Mouse (Mus musculus) kidney, adult 18-20 months (tissue): ENCODE results near the gene Pcp2.

Source experiments
- DNase-seq: peaks from one replicate; pipeline ENCODE4 v3.0.0; 2021

The Pcp2 gene

DNA sequence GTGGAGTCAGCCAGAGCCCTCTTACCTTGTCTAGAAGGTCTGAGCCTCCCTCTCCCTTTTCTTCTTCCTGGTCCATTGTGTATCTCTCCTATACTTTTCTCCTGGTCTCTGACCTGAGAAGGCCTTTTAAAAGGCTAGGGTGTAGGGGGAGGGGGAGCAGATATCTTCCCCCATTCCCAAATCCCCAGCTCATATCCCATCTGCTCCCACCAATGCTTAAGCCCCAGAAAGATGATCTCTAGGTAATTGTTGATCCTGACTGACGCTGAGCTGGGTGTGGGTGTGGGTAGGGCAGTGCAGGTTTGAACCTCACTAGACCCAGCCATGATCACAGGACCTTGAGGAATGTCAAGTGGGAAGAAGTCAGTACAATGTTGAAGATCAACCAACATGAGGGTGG, at the start of gene Pcp2:
Gene Pcp2 (minus strand): TSS at position 101 of the 400 bp plus-strand sequence.
- no peak for DNase-seq

DNA sequence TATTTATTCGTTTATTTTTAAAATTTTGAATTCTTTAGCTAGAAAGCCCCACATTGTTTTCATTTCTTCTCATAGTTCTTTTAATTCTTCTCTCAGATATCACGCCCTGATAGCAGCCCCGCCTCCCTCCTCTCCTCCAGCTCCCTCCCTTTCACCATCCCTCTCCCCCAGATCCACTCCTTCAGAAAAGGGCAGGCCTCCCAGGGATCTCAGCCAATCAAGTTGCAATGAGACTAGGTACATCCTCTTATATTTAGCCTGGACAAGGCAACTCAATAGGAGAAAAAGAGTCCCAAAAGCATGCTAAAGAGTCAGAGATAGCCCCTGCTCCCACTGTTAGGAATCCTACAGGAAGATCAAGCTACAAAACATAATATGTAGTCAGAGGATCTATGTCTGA, 49.3 kb upstream of the Pcp2 start:
- no peak for DNase-seq

DNA sequence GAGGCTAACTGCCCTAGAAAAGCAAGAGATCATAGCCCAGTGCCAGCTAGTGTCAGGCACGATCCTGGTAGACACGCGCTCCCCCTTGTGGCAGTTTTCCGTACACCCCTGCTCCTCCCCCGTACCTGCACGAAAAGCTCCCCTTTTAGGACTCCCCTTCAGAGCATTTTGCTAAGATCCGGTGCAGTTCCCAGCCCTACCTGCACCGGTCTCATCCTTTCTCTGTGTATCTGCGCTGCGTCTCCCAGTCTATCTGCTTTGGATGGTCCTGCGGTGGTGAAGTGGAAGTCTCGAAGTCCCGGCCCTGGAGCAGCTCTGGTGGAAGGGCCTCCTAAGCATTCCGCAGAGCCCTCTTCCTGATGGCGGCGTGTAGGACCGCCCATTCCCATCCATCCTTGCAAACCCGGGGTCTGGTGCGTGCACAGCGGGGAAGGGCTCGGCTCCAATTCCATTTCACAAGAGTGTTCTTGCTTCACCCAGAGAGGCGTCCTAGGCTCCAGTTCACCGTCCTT, 46.7 kb upstream of the Pcp2 start, which contains the start of gene Fcor:
Gene Fcor (minus strand): TSS at position 383 of the 512 bp plus-strand sequence.
- peak; percentile 90 for DNase-seq

DNA sequence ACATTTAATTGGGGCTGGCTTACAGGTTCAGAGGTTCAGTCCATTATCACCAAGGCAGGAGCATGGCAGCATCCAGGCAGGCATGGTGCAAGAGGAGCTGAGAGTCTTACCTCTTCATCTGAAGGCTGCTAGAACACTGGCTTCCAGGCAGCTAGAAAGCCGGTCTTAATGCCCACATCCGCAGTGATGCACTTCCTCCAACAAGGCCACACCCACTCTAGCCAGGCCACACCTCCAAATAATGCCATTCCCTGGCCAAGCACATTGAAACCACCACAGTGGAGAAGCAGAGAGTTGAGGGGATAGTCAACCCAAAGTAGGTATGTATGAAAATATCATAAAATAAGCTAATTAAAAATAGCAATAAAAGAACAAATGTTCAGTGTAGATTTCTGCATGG, 45.0 kb upstream of the Pcp2 start:
- DNase-seq = no peak

DNA sequence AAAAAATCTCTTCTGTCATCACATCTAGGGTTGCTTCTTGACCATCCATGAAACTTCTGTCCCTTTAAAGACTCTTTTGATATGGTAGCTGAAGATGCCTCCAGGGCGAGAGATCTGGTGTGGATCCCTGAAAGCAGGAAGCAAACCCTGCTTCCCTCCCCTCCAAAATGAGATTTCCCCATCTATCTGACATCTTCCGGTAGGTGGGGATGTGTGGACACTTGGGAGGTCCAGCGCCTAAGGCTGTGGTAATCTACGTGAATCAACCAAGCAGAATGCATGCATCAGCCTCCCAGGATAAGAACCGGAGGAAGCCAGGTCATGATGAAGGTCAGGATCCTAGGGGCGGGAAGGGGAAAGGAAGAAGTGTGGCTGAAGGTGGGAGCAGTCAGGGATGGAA, 40.2 kb upstream of the Pcp2 start, which contains the start of gene Mcemp1:
Gene Mcemp1 (plus strand): TSS at position 248 of the 400 bp plus-strand sequence.
- no peak for DNase-seq

DNA sequence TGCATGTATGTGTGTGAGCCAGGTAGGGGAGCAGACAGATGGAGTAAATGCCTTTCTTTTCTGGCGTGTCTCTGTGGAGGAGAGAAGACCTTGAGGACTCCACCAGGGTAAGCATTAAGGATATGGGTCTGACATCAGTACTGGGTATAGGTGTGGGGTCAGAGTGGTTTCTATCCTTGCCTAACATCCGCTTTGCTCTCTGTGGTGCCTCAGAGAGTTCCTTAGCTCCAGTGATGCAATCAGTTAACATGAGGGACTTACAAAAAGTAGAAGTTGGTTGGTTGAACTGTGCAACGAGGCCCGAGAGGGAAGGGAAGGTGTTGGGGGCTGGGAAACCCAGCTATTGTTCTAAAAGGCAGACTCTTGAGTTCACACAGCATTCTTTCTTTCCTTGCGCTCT, 39.1 kb upstream of the Pcp2 start:
- no peak for DNase-seq

DNA sequence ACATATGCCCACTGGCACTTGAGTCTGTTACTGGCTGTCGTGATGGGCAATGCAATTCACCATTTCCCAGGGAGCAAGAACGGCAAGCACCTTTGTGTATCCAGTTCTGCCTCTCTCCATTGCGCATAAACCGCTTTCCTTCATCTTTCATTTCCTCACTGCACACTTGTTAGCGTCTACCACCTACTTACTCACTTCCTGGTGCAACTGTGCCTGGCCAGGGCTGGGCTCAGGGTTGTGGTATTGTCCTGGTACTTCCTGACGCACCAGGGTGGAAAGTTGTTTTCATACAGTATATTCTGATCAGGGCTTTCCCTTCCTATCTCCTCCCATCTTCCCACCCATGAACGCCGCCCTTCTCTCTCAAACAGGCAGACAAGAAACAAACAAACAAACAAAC, 35.5 kb upstream of the Pcp2 start:
- DNase-seq = no peak

DNA sequence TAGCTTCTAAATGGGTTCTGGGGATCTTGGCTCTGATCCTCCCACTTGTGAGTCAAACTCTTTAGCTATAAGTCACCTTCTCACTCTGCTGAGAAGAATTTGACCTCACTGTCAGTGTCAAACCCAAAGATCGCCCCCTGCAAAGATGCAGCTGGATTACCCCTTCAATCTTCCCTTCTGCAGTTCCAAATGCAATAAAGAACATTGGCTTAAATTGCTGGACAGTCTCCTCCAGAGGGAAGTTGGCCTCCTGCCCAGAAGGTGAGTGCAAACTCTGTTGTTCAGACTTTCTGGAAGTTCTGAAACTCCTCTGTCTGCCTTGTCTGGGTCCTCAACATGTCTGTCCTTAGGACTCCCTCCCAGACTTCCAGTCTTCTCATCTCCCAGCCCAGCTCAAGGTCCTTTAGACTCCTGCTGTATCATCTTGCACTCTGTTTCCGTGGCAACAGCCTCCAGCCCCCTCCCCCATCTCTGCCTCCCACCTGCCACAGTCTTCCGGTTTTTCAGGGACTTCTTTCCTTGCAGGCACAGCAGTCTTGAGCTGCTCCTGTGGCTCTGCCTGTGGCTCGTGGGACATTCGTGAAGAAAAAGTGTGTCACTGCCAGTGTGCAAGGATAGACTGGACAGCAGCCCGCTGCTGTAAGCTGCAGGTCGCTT, 31.5 kb upstream of the Pcp2 start:
- no peak for DNase-seq

DNA sequence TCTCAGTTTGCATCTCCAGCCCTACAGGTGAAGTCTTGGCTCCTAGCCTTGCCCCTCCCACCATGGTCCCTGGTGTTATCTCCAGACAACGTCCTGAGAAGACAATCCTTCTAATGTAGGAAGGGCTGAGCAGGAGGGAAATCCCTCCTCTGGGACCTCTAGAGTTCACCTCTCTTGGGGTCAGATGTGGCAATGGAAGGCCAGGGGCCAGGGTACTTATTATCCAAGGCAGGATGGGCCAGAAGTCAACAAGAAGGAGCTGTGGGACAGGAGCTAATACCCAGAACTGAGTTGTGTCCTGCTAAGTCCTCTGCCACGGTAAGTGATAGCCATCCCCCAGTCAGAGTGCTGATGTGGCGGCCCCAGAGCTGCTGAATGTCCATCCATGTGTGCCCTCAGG, 30.2 kb upstream of the Pcp2 start, which contains the start of gene Retn:
Gene Retn (plus strand): TSS at position 245 of the 400 bp plus-strand sequence.
- no peak for DNase-seq

DNA sequence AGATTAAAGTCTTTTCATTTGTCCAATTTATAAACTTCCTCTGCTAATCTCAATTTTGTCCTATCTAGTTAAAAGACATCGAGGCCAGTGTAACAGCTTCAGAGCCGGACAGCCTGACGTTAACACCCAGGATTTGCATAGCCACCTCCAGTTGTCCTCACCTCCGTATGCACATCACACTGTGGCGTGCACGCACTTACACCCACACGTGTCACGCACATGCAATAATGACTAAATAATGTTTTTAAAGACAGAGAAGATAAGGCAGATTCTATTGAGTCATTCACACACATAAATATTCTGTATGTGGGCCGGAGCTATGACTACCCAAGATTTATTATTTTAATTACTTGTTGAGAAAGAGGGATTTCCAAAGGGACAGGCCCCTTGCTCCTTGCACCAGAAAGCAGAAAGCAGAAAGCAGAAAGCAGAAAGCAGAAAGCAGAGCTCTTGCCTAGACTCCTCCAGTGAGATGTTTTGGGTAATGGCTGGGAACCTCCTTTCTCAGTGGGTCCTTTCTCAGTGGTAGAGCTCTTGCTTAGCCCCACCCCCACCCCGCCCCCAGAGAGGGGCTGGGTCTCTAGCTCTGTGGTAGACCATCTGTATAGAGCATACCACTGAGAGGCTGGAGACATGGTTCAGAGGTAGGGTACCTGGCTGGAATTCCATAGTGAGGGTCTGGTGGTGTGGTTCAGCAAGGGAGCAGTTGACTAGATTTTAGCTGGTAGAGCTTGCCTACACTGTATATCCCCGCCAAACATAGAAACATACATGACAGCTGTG, 29.6 kb upstream of the Pcp2 start:
- DNase-seq = no peak

DNA sequence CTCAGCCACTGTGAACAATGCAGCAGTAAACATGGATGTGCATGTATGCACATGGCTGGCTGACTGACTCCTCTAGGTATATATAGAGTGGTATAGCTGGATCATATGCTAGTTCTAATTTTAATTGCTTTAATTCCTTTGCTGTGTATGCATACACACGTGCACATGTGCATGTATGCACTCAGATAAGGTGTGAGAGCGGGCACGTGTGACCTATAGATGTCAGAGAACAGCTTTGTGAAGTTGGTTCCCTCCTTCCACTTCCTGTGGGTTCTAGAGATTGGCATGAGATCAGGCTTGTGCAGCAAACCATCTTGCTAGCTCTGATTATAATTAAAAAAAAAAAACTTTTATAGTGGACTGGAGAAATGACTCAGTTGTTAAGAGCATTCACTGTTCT, 27.5 kb upstream of the Pcp2 start:
- DNase-seq = no peak

DNA sequence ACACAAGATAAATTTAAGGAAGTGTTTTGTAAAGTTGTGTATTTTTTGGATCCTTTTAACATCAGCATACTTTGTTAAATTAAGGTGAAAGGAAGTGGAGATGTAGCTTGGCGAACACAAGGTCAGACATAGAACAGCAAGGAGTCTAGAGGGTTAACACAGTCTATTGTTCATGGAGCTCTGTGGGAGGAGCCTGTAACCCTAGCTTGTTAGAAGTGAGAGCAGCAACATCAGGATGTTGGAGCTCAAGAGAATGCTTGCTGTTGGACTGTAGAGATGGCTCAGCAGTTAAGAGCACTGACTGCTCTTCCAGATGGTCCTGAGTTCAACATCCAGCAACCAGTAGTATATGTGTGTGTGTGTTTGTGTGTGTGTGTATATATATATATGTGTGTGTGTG, 23.6 kb upstream of the Pcp2 start:
- no peak for DNase-seq

DNA sequence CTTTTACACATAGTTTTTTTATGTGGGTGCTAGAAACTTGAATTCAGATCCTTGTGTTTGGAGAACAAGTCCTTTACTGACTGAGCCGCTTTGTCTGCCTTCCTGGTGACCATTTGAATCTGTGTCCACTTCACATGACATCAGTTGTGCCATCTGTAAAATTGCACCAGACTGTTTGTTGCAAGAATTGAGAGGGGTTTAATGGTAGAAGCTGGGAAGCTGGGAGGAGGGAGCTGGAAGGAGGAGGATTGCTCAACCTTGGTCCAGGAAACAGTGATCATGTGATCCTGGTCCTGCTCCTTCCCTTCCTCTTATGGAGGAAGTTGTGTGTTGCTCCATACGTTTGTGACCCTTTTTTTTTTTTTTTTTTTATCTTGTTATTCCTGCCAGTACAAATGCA, 22.9 kb upstream of the Pcp2 start:
- DNase-seq = no peak

DNA sequence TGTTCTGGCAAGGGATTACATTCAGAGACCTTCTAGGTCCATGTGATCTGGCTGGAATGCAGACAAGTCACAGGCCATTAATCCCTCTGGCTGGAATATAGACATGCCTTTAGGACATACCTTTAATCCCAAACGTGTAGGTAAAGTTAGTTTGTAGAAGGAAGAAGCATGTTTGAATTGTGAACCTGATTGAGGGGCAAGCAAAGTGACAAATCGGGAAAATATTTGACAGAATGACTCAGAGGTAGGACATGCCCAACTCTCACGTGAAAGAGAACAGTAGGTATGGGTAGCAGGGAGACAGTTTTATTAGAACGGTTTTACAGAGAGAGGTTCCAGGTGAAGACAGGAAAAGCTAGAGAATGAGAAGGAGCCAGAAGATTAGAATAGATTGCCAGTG, 22.2 kb upstream of the Pcp2 start:
- no peak for DNase-seq

DNA sequence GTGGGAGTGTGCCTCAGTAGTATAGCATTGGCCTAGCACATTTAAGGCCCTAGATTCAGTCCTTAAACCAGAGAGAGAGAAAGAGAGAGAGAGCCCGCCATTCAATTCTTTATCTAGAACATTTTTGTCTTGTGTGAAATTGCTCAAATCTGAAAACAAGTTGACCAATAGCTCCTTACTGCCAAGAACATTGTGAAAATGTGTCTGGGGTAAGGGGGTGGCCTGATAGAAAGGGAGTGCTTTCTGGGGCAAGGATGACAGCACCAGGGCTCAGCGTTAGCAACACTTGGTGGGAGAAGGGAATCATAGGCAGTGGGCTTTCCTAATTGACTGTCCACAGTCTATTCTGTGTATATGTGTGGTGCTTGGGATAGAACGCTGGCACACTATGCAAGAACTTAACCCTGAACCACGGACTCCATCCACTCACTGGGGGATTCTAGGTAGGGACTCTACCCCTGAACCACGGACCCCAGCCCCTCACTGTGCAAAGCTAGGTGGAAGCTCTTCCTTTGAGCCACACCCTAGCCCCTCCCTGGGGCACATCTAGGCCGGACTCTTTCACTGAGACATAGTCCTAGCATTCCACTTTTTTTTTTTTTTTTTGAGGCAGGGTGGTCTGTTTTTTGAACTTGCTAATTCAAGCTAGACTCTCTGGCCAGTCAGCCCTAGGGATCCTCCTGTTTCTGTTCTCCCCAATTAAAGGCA, 21.6 kb upstream of the Pcp2 start:
- DNase-seq = no peak

DNA sequence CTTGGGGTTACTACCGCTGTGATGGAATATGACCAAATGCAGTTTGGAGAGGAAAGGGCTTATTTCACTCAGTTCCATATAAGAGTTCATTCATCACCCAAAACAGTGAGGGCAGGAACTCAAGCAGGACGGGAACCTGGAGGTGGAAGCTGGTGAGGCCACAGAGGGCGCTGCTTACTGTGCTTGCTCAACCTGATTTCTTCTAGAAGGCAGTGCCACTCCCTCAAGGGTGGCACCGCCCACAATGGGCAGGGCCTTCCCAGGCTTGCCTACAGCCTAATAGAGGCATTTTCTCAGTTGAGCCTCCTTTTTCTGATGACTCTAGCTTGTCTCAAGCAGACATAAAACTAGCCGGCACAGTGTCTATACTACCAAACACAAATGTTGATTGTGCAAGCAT, 20.5 kb upstream of the Pcp2 start:
- DNase-seq = peak; percentile 60

DNA sequence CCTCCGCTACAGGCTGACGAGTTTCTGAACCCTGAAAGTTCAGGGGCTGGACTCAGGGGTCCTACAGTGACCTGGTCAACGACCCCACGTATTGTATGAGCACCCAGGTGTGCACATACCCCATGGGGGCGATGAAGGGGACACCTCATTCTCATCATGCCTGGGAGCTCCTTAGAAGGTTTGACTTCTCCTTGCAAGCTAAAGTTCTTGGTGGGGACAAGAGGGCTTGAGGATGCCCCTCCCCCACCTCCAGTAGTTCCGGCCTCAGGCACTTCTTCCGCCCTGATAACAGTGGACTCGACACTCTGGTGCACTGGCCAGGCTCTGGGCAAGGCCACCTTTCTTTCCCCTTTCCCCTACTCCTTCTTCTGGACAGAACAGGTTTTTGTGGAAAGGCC, 6.1 kb upstream of the Pcp2 start:
- DNase-seq = no peak

DNA sequence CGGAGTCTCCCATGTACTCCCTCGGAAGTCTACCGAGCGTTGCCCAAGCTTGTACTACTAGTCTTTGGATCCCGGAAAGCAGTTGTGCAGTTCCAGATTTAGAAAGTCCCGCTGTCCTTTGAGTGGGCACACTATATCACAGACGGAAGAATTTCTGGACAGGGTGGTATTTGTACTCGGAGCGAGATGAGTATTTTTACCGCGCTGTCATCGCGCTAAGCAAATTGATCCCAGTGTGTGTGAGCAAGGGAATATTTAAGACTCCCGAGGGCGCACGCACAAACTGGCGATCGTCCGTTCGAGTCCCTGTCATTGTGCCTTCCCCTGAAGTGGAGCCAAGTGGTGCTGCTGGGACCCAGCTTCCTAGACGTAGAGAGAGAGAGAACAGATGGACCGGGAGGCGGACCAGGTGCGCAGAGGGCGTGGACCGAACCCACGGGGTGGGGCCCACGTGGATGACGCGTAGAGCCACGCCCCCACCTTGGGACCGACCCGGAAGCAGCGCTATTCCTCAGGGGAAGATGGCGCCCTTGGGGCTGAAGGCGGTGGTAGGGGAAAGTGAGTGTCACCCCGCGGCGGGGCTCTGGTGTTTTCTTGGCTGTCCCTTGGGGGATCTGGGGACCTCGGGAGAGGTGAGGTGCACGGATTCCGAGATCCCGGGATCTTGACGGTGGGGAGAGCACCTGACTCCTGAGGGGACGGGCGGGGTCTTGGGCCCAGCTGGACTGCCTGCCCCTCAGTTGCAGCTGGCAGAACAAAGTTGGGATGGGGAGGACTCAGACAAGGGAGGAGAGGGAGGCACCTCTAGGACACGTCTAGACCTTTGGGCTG, 5.5 kb upstream of the Pcp2 start, which contains the start of gene Stxbp2:
Gene Stxbp2 (plus strand): TSS at position 309 of the 831 bp plus-strand sequence.
- DNase-seq = peak; percentile 87

DNA sequence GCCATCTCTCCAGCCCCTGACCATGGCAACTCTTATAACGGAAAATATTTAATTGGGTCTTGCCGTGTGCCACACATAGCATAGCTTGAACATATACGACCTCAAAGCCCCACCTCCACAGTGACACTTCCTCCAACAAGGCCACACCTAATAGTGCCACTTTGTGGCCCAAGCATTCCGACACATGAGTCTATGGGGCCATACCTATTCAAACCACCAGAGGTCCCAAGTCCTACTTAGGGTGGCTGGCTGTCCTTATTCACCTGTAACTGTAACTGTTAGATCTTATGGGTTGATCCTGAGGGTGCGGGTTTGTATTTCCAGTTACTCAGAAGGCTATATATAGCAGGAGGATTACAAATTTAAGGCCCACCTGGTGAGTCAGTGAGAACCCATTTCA, 2.7 kb upstream of the Pcp2 start:
- DNase-seq = peak; percentile 49

DNA sequence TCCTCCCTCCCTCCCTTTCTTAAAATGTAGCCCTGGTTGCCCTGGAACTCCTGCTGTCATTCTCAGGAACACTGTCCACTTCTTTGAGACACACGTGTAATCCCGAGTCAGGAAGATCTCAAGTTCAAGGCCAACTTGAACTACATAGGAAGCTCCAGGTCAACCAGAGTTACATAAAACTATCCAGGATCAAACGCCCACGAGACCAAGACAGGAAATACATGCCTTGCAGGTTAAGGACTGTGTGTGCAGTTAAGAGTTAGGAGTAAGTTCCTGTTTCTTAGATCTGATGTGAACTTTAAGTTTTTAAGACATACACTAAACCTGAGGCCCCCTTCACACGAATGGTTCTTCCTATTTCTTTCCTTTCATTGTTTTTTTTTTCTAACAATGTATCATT, 1.6 kb upstream of the Pcp2 start:
- DNase-seq = no peak

DNA sequence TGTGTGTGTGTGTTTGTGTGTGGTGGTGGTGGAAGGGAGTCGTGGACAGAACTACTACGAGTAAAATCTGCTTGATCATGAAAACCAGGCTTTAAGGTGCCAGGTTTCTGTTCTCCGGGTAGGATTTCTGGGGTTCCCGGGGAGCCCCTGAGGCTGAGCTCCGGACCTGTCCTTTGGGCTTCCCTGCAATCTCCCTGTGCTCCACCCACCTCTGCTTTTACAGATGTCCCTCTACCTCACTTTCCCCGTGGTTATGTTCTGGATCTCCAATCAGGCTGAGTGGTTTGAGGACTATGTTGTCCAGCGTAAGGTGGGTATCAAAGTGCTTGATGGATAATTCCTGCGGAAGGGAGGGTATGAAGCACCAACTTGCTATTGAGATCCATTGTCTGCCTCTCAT, 3.2 kb downstream of the Pcp2 start:
- DNase-seq = no peak

DNA sequence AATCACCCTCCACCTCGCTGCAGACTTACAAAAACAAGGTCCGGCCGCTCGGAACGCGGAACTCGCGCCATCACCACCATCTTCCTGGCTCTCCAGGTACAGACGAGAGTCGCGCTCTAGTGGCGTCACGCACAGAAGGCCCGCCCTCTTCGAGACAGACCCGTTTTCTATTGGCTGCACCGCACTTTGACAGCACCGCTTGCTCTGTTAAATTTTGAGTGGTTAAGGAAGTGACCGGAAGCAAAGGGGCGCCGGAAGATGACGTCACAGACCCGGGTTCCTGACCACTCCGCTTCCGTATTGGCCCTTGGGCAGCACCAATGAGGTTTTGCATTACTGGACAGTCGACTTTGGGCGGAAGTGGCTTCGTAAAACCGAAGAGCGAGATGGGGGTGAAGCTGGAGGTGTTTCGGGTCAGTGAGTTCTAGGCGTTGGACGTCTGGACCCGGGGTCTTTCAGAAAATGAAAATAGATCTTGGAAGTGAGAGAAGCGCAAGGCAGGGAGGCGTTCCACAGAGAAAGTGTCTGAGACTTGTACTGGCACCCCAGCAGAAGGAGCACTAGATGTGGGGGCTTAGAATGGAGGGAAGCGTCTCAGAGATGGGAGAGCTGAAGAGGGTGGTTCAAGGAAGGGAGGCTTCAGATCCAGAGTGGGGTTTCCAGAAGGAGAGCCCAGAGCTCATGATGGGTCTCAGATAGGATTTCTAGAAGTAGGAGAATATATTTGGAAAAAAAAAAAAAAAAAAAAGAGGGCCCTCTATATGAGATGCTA, 4.0 kb downstream of the Pcp2 start, which contains the start of the genes Xab2 and Pet100:
Gene Xab2 (minus strand): TSS at position 118 of the 772 bp plus-strand sequence.
Gene Pet100 (plus strand): TSS at position 350 of the 772 bp plus-strand sequence.
- DNase-seq = peak; percentile 98
